Mouse (Mus musculus) Patski (cell line): ENCODE measurements around the gene Oasl2. TPM values are rescaled to one million over a fixed set of nuclear protein-coding genes. Genes with fewer than 3 reads are reported as not detected.
"Not testable (repeated sequence)": the region's sequence is repeated elsewhere in the genome, so short reads cannot be mapped to it uniquely, and the experiment has no call there.

Experiments used
- ATAC-seq: fragments of 100-300 bp; one replicate; pipeline ENCODE4 v1.8.0; 2021
- CTCF ChIA-PET: fragments of 350-600 bp; sonication (Branson Sonifier 250); formaldehyde crosslinking; loops from one replicate; lab custom pipeline; 2022; ENCODE audit warnings: inconsistent platforms; lab: Charles Lee
- POLR2A ChIA-PET: fragments of 350-600 bp; sonication (Branson Sonifier 250); formaldehyde crosslinking; loops from one replicate; lab custom pipeline; 2022; ENCODE audit warnings: antibody characterized with exemption, inconsistent platforms; lab: Charles Lee
- DNase-seq: peaks from one replicate; pipeline ENCODE4 v3.0.0-alpha.2; 2011; ENCODE audit warnings: low read depth, low spot score
- H3K27me3 ChIP-seq: fragments of 371-371 bp; one replicate; pipeline ENCODE4 v1.5.1; 2021
- CTCF ChIP-seq: fragments of 100-300 bp; IDR thresholded peaks from one replicate; pipeline ENCODE4 v1.5.1; 2021
- in situ Hi-C: fragments of 300-500 bp; cut with MboI; formaldehyde crosslinking; loops from 3 replicates; pipeline ENCODE4 v1.11.1; 2018; ENCODE audit warnings: low pct_unique_long_range_greater_than_20kb, mixed read lengths
- polyA plus RNA-seq: library from polyadenylated mRNA; unstranded; gene quantifications from one replicate; pipeline ENCODE4 v1.2.3, GENCODE M21; 2021

Oasl2 gene
- polyA plus RNA-seq, 1 experiment from 2014 or later: 1.6 TPM

DNA sequence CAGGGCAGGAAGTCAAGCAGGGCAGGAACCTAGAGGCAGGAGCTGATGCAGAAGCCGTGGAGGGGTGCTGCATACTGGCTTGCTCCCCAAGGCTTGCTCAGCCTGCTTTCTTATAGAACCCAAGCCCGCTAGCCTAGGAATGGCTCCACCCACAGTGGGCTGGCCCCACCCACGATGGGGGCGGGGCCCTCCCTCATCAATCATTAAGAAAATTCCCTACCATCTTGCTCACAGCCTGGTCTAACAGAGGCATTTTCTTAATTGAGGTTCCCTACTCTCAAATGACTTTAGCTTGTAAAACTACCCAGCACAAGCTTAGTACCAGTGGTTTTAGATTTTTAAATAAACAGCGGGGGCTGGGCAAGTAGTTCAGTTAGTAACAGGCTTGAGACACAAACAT lies 34.9 kb downstream of the Oasl2 start:
- DNase-seq (no peak), ATAC-seq (no peak)
- TF ChIP-seq CTCF: no peak
- ChIA-PET CTCF (interaction anchor here (1.1 kb wide), 1 partner anchor 14 kb away, joined by 3 read pairs; no protein-coding TSS in a partner anchor), POLR2A (no interaction called here)
- H3K27me3 ChIP-seq: no peaks in the 10 kb centered on the region
- in situ Hi-C loops: no loop called here

- in situ Hi-C loops: no loop called here
- H3K27me3 ChIP-seq: no peaks in the 10 kb centered on the region
- DNase-seq (no peak), ATAC-seq (no peak)
- TF ChIP-seq CTCF: no peak
- ChIA-PET CTCF (no interaction called here), POLR2A (no interaction called here)
Measured at GRCm38 (mm10) chr5:114933206-114933605, 36.5 kb downstream of the Oasl2 start.

GRCm38 (mm10) chr5:114935838-114936237 lies 39.1 kb downstream of the Oasl2 start:
- DNase-seq (no peak), ATAC-seq (no peak)
- H3K27me3 ChIP-seq: no peaks in the 10 kb centered on the region
- no peak for TF ChIP-seq CTCF
- in situ Hi-C loops: no loop called here
- ChIA-PET POLR2A (no interaction called here), CTCF (no interaction called here)

GRCm38 (mm10) chr5:114941138-114941537 lies 44.4 kb downstream of the Oasl2 start:
- in situ Hi-C loops, H3K27me3 ChIP-seq, ATAC-seq, DNase-seq, POLR2A ChIA-PET: not testable (repeated sequence)
- CTCF ChIA-PET: interaction anchor here (2.3 kb wide), 1 partner anchor 14 kb away, joined by 7 read pairs; no protein-coding TSS in a partner anchor

DNA sequence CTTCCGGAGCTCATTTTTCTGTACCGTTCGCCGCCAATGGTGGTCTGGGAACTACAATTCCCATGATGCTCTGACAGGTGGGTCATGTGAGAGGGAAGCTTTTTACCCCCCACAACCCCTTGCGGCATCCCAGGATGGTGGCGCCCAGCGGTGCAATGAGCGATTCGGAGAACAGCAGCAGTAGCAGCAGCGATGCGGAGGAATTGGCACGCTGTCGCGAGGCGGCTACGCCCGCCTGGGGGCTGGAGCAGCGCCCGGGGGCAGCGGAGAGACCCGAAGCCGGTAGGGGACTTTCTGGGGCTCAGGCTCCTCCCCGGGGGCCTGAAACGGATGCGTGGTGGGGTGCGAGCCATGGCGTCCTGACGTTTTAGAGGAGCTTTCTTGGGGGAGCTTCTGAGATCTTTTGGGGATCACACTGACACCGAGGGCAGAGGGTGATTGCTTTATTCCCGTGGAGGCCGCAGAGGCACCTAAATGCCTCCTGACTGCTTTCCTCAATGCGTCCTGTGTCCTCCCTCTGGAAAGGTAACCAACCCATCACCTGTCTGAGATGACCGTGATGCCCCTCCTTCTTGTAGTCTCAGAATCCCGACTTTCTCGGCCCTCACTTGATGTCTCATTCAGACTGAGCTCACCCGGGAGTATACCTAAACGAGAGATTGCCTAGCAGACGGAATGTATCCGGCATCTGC lies 45.5 kb downstream of the Oasl2 start, which contains the start of gene 2210016L21Rik:
TSS of gene 2210016L21Rik (plus strand) at position 85 of the 692 bp plus-strand sequence.
- in situ Hi-C loops: no loop called here
- DNase-seq (no peak), ATAC-seq (peak; percentile 74)
- H3K27me3 ChIP-seq: no peaks in the 10 kb centered on the region
- CTCF ChIA-PET: interaction anchor here (1.1 to 2.3 kb wide), 3 partner anchors 15 to 37 kb away, joined by 3 to 7 read pairs (median 3); no protein-coding TSS in a partner anchor
- POLR2A ChIA-PET: interaction anchor here (0.6 kb wide), 1 partner anchor 17 kb away, joined by 3 read pairs; no protein-coding TSS in a partner anchor
- TF ChIP-seq CTCF: no peak

GRCm38 (mm10) chr5:114942766-114943130 lies 46.0 kb downstream of the Oasl2 start:
- POLR2A ChIA-PET: interaction anchor here (0.6 kb wide), 1 partner anchor 16 kb away, joined by 3 read pairs; no protein-coding TSS in a partner anchor
- CTCF ChIA-PET: interaction anchor here (1.1 to 2.3 kb wide), 3 partner anchors 15 to 36 kb away, joined by 3 to 7 read pairs (median 3); no protein-coding TSS in a partner anchor
- ATAC-seq: no peak
- in situ Hi-C loops: no loop called here
- no peaks in the 10 kb centered on the region for H3K27me3 ChIP-seq
- no peak for TF ChIP-seq CTCF
- DNase-seq: no peak

- CTCF ChIA-PET: no interaction called here
- no peak for TF ChIP-seq CTCF
- in situ Hi-C loops: no loop called here
- no peak for ATAC-seq
- POLR2A ChIA-PET: no interaction called here
- no peak for DNase-seq
- H3K27me3 ChIP-seq: no peaks in the 10 kb centered on the region
Measured at GRCm38 (mm10) chr5:114945072-114945471, 48.3 kb downstream of the Oasl2 start.

DNA sequence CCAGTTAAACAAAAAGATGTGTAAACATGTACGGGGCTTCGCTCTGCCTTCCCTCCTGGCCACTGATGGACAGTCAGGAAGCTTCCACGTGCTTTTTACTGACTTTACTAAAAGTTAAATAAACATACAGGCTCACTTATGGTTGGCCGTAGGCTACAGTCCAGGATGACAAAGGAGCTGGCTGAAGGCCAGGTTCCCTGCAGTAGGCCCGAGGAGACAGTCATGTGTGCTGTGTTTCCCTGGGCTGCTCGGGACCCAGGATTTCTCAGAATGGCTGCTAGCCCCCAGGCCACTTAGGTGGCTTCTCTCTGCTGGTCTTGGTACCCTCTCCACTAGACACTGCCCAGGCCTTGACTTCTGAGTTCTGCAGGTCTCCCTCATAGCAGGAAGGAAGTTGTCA lies 52.2 kb downstream of the Oasl2 start:
- in situ Hi-C loops: no loop called here
- TF ChIP-seq CTCF: no peak
- no peaks in the 10 kb centered on the region for H3K27me3 ChIP-seq
- ChIA-PET CTCF (interaction anchor here (1.1 to 2.9 kb wide), 2 partner anchors 19 to 30 kb away, joined by 3 to 8 read pairs; no protein-coding TSS in a partner anchor), POLR2A (interaction anchor here (0.9 kb wide), 1 partner anchor 29 kb away, joined by 3 read pairs; no protein-coding TSS in a partner anchor)
- ATAC-seq: peak; percentile 36
- peak; percentile 86 for DNase-seq

DNA sequence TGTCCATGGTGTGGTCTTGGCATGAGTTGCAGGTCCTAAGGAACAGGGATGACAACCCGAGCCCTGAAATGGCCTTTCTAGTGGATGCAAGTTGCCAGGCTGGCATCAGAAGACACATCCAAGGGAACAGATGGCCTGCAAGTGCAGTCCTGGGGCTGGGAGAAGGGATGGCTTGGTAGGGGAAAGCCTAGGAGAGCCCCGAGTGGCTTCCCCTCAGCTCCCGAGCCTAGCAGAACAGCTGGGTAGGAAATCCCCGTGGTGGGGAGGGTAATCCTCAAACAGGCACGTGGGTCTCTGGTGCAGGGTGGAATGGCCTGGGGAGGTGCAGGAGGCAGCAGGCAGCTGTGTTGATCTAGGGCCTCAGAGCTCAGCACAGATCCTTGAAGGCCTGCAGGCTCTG lies 52.6 kb downstream of the Oasl2 start:
- no peaks in the 10 kb centered on the region for H3K27me3 ChIP-seq
- ATAC-seq: no peak
- in situ Hi-C loops: no loop called here
- CTCF ChIA-PET: interaction anchor here (1.1 to 2.9 kb wide), 2 partner anchors 19 to 30 kb away, joined by 3 to 8 read pairs; no protein-coding TSS in a partner anchor
- no peak for DNase-seq
- no peak for TF ChIP-seq CTCF
- POLR2A ChIA-PET: no interaction called here

DNA sequence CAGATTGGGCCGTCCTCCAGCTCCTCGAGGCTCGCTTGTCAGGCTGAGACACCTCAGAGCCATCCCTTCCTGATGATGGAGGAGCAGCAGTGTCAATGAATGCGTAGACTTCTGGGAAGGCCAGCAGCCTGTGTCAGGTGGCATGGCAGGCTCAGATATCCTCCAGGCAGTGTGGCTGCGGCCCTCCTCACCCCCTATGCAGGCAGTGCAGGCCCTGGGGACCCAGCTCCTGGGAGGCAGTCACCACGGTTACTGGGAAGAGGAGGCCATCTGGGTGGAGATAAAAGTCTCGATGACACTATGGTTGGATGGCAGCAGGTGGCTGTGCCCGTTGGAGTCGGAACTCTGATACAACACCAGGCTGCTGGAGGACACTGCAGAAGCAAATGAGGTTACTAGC lies 53.1 kb downstream of the Oasl2 start:
- POLR2A ChIA-PET: no interaction called here

DNA sequence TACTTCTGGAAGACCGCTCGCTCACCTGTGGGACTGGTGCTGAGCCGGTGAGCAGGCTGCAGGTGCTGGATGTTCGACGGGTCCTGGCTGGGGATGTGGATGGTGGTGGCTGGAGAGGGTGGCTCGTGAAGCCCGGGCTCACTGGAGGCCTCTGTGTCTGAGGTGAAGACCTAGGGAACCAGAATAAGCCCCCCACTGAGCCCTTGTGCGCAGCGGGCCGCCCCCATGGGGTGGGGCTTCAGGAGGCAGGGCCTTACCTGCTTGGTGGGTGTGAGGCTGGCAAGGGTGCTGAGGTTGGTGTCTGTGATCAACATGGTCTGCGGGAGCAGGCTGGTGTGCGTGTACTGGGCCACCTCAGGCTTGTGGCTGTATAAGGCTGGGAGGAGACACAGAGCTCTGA lies 53.9 kb downstream of the Oasl2 start:
- no peak for TF ChIP-seq CTCF
- DNase-seq: no peak
- CTCF ChIA-PET: interaction anchor here (0.8 kb wide), 1 partner anchor 17 kb away, joined by 3 read pairs; no protein-coding TSS in a partner anchor

More for the DNA sequence above, 53.1 kb downstream of the Oasl2 start:
- no peaks in the 10 kb centered on the region for H3K27me3 ChIP-seq
- CTCF ChIA-PET: interaction anchor here (1.1 to 2.9 kb wide), 2 partner anchors 18 to 29 kb away, joined by 3 to 8 read pairs; no protein-coding TSS in a partner anchor
- in situ Hi-C loops: no loop called here
- no peak for TF ChIP-seq CTCF
- no peak for ATAC-seq
- DNase-seq: no peak

More for the DNA sequence above, 53.9 kb downstream of the Oasl2 start:
- POLR2A ChIA-PET: no interaction called here
- H3K27me3 ChIP-seq: no peaks in the 10 kb centered on the region
- in situ Hi-C loops: no loop called here
- no peak for ATAC-seq
